Mouse (Mus musculus) gonadal fat pad, adult 2 months (tissue): ENCODE results near the gene Gm42906. TPM values are rescaled to one million over a fixed set of nuclear protein-coding genes. Genes with fewer than 3 reads are reported as not detected.

Source experiments
- DNase-seq: peaks from one replicate; pipeline ENCODE4 v3.0.0-alpha.2; 2012; ENCODE audit warnings: low read depth
- polyA plus RNA-seq: library from polyadenylated mRNA; depleted of rRNA; stranded (reverse); fragments of >200 nt; gene quantifications from 2 replicates; pipeline ENCODE4 v1.2.3, GENCODE M21; 2012

Gene Gm42906
- polyA plus RNA-seq, 1 experiment, result not detected

- no peak for DNase-seq
These were observed 33.3 kb downstream of the Gm42906 start for GRCm38 (mm10) chr5:151394690-151395089.

- no peak for DNase-seq
These were observed 33.9 kb downstream of the Gm42906 start for GRCm38 (mm10) chr5:151393821-151394662.

GRCm38 (mm10) chr5:151389827-151390226, 38.1 kb downstream of the Gm42906 start:
- DNase-seq, result no peak

GRCm38 (mm10) chr5:151379896-151380295, 48.1 kb downstream of the Gm42906 start:
- no peak for DNase-seq

GRCm38 (mm10) chr5:151379210-151379609, 48.8 kb downstream of the Gm42906 start:
- no peak for DNase-seq

- no peak for DNase-seq
These were observed 51.0 kb downstream of the Gm42906 start for GRCm38 (mm10) chr5:151376931-151377330.

GRCm38 (mm10) chr5:151374825-151375224, 53.1 kb downstream of the Gm42906 start:
- DNase-seq, result no peak

- DNase-seq, result no peak
These were observed 56.8 kb downstream of the Gm42906 start for GRCm38 (mm10) chr5:151371130-151371529.

- no peak for DNase-seq
These were observed 58.6 kb downstream of the Gm42906 start for GRCm38 (mm10) chr5:151369306-151369721.

GRCm38 (mm10) chr5:151368395-151369190, 59.4 kb downstream of the Gm42906 start:
- DNase-seq, result no peak

GRCm38 (mm10) chr5:151367881-151368394, 60.0 kb downstream of the Gm42906 start:
- no peak for DNase-seq

- no peak for DNase-seq
These were observed 60.6 kb downstream of the Gm42906 start for GRCm38 (mm10) chr5:151367317-151367716.

- DNase-seq, result no peak
These were observed 64.5 kb downstream of the Gm42906 start for GRCm38 (mm10) chr5:151363343-151364000.

GRCm38 (mm10) chr5:151349616-151350015, 78.3 kb downstream of the Gm42906 start:
- DNase-seq, result peak; percentile 57

- peak; percentile 52 for DNase-seq
These were observed 79.5 kb downstream of the Gm42906 start for GRCm38 (mm10) chr5:151348418-151348817.

GRCm38 (mm10) chr5:151346626-151347025, 81.3 kb downstream of the Gm42906 start:
- peak; percentile 97 for DNase-seq

- DNase-seq, result no peak
These were observed 83.2 kb downstream of the Gm42906 start for GRCm38 (mm10) chr5:151344737-151345136.

- DNase-seq, result no peak
These were observed 94.3 kb downstream of the Gm42906 start for GRCm38 (mm10) chr5:151333686-151334085.

GRCm38 (mm10) chr5:151333191-151333594, 94.8 kb downstream of the Gm42906 start:
- DNase-seq, result no peak

GRCm38 (mm10) chr5:151315804-151316597, 112.0 kb downstream of the Gm42906 start:
- no peak for DNase-seq

- DNase-seq, result no peak
These were observed 127.7 kb downstream of the Gm42906 start for GRCm38 (mm10) chr5:151300286-151300685.
